Mouse (Mus musculus) CH12.LX (cell line): ENCODE results near the gene Terb2.

ENCODE experiments used
- CHD1 ChIP-seq: IDR thresholded peaks from 2 replicates; pipeline ENCODE4 v1.6.1; 2012; ENCODE audit warnings: low read depth, low read length, improper control_type of control experiment, inconsistent platforms
- CTCF ChIP-seq, 2 experiments: IDR thresholded peaks in 1 of 2; conservative IDR thresholded peaks in 1 of 2; 2 replicates each; pipeline ENCODE4 v1.5.1; 2011 to 2012; ENCODE audit warnings: low read depth in 2 of 2, low read length in 2 of 2, improper control_type of control experiment in 1 of 2, inconsistent platforms in 1 of 2, mild to moderate bottlenecking in 1 of 2, moderate library complexity in 1 of 2
- EP300 ChIP-seq: IDR thresholded peaks from 2 replicates; pipeline ENCODE4 v1.6.1; 2011; ENCODE audit warnings: low read length, improper control_type of control experiment
- HCFC1 ChIP-seq: IDR thresholded peaks from 2 replicates; pipeline ENCODE4 v1.6.1; 2012; ENCODE audit warnings: low read depth, mild to moderate bottlenecking, inconsistent platforms, low read length, improper control_type of control experiment
- MAZ ChIP-seq: IDR thresholded peaks from 2 replicates; pipeline ENCODE4 v1.6.1; 2012; ENCODE audit warnings: low read depth, mild to moderate bottlenecking, inconsistent platforms, low read length, improper control_type of control experiment, moderate library complexity
- MXI1 ChIP-seq: IDR thresholded peaks from 2 replicates; pipeline ENCODE4 v1.6.1; 2011; ENCODE audit warnings: mild to moderate bottlenecking, low read depth, low read length, improper control_type of control experiment
- POLR2A ChIP-seq: IDR thresholded peaks from 2 replicates; pipeline ENCODE4 v1.6.1; 2011; ENCODE audit warnings: low read depth, mild to moderate bottlenecking, improper control_type of control experiment, low read length
- SMC3 ChIP-seq: IDR thresholded peaks from 2 replicates; pipeline ENCODE4 v1.6.1; 2011; ENCODE audit warnings: low read depth, low read length, improper control_type of control experiment
- UBTF ChIP-seq: IDR thresholded peaks from 2 replicates; pipeline ENCODE4 v1.6.1; 2012; ENCODE audit warnings: low read depth, mild to moderate bottlenecking, inconsistent platforms, low read length, improper control_type of control experiment, moderate library complexity

GRCm38 (mm10) chr2:122222272-122222671 is 36.2 kb downstream of the Terb2 start:
- TF ChIP-seq POLR2A (no peak), CTCF (conservative IDR thresholded peaks at IDR 0.05 in 1 of 2, IDR thresholded peaks at IDR 0.05 in 1 of 2; ENCODE audit: low read depth in 2 of 2, low read length in 2 of 2) (no peak), EP300 (no peak), MXI1 (no peak), UBTF (no peak), SMC3 (no peak), HCFC1 (no peak), MAZ (no peak), CHD1 (no peak)
